Mouse (Mus musculus) hindbrain, embryonic 14.5 days (tissue): ENCODE measurements around the gene Ang. TPM values are rescaled to one million over a fixed set of nuclear protein-coding genes. Genes with fewer than 3 reads are reported as not detected.

Experiments used
- ATAC-seq: fragments of 200-750 bp; cut with Nextera tagmentation; 2 replicates; pipeline ENCODE4 v1.8.0; 2017; ENCODE audit warnings: moderate number of reproducible peaks, mild to moderate bottlenecking, moderate TSS enrichment, moderate library complexity; ENCODE audit not compliant: low FRiP score
- DNase-seq: peaks from one replicate; pipeline ENCODE4 v3.0.0-alpha.2; 2015; ENCODE audit warnings: low spot score
- H3K27ac ChIP-seq: fragments of 300-500 bp; sonication (generic); 2 replicates; pipeline ENCODE4 v1.5.1; 2014; ENCODE audit warnings: mild to moderate bottlenecking, moderate library complexity
- H3K27me3 ChIP-seq: fragments of 300-500 bp; sonication (generic); 2 replicates; pipeline ENCODE4 v1.6.1; 2014; ENCODE audit warnings: mild to moderate bottlenecking, low read length, mixed read lengths; ENCODE audit not compliant: control insufficient read depth, insufficient read depth
- H3K36me3 ChIP-seq: fragments of 300-500 bp; sonication (generic); replicated peaks from 2 replicates; pipeline ENCODE4 v1.6.1; 2014; ENCODE audit not compliant: control insufficient read depth, insufficient read depth
- H3K4me1 ChIP-seq: fragments of 300-500 bp; sonication (generic); replicated peaks from 2 replicates; pipeline ENCODE4 v1.6.1; 2014; ENCODE audit warnings: antibody characterized with exemption, low read length, mixed read lengths; ENCODE audit not compliant: control insufficient read depth, insufficient read depth
- H3K4me2 ChIP-seq: fragments of 300-500 bp; sonication (generic); replicated peaks from 2 replicates; pipeline ENCODE4 v1.6.1; 2014; ENCODE audit warnings: mild to moderate bottlenecking, moderate library complexity
- H3K4me3 ChIP-seq: fragments of 300-500 bp; sonication (generic); replicated peaks from 2 replicates; pipeline ENCODE4 v1.5.1; 2014; ENCODE audit warnings: mild to moderate bottlenecking, low read length
- H3K9ac ChIP-seq: fragments of 300-500 bp; sonication (generic); 2 replicates; pipeline ENCODE4 v1.6.1; 2014
- H3K9me3 ChIP-seq: fragments of 300-500 bp; sonication (generic); 2 replicates; pipeline ENCODE4 v1.6.1; 2016; ENCODE audit warnings: low read length; ENCODE audit not compliant: control insufficient read depth
- WGBS: fragments of 180-500 bp; shearing (Covaris S2); extraction: QIAGEN DNeasy Blood & Tissue Kit; methylation state at CpG from one replicate; pipeline ENCODE4 v1.1.7; 2014; 5-methylcytosine and 5-hydroxymethylcytosine counted together
- polyA plus RNA-seq: library from polyadenylated mRNA; unstranded; fragments of >200 nt; fragmentation: Nextera tagmentation; extraction: Ambion mirVana; gene quantifications from 2 replicates; pipeline ENCODE4 v1.2.1, GENCODE M21; 2014

Ang gene
- polyA plus RNA-seq, 1 experiment from 2014 or later: 5.2 TPM

- Histone ChIP-seq H3K9ac (no peak overlapping the region), H3K27ac (no peak overlapping the region), H3K27me3 (peaks cover 25% of the 10 kb centered on the region), H3K4me3 (no peak overlapping the region), H3K9me3 (no peaks in the 10 kb centered on the region), H3K4me2 (no peak overlapping the region), H3K4me1 (no peaks in the 10 kb centered on the region; the same call in 1 of the 2 replicates), H3K36me3 (no peaks in the 10 kb centered on the region)
- no peak for ATAC-seq
- WGBS: 76% methylated on average over 4 of the region's 4 CpGs
- no peak for DNase-seq
Observed at GRCm38 (mm10) chr14:51085911-51086310, 5.0 kb upstream of the Ang start.

GRCm38 (mm10) chr14:51087762-51088161 lies 3.2 kb upstream of the Ang start:
- peak overlapping the region; percentile 14; the same call in 1 of the 2 replicates for H3K9ac ChIP-seq

GRCm38 (mm10) chr14:51088166-51088969 lies 2.6 kb upstream of the Ang start:
- H3K36me3 ChIP-seq: no peaks in the 10 kb centered on the region
- H3K9me3 ChIP-seq: no peaks in the 10 kb centered on the region
- DNase-seq: peak; percentile 88
- H3K4me2 ChIP-seq: peak overlapping the region; percentile 80
- H3K27ac ChIP-seq: peak overlapping the region; percentile 64
- under 1% methylated on average over 23 of the region's 23 CpGs for WGBS
- peak overlapping the region; percentile 54 for H3K9ac ChIP-seq
- H3K27me3 ChIP-seq: peaks cover 13% of the 10 kb centered on the region
- no peaks in the 10 kb centered on the region; the same call in none of the 2 replicates for H3K4me1 ChIP-seq
- ATAC-seq: peak; percentile 25
- peak overlapping the region; percentile 56 for H3K4me3 ChIP-seq

More at GRCm38 (mm10) chr14:51087762-51088161, 3.2 kb upstream of the Ang start:
- Histone ChIP-seq H3K36me3 (no peaks in the 10 kb centered on the region), H3K4me1 (no peaks in the 10 kb centered on the region; the same call in none of the 2 replicates), H3K27me3 (peaks cover 17% of the 10 kb centered on the region), H3K9me3 (no peaks in the 10 kb centered on the region), H3K4me2 (peak overlapping the region; percentile 80), H3K27ac (no peak overlapping the region), H3K4me3 (peak overlapping the region; percentile 56)
- ATAC-seq (no peak), DNase-seq (no peak)
- 10% methylated on average over 9 of the region's 9 CpGs for WGBS

- Histone ChIP-seq H3K36me3 (no peaks in the 10 kb centered on the region), H3K9ac (peak overlapping the region; percentile 57), H3K4me3 (peak overlapping the region; percentile 56), H3K27me3 (peaks cover 6% of the 10 kb centered on the region), H3K27ac (peak overlapping the region; percentile 64), H3K4me2 (peak overlapping the region; percentile 80), H3K9me3 (no peaks in the 10 kb centered on the region), H3K4me1 (no peaks in the 10 kb centered on the region; the same call in none of the 2 replicates)
- ATAC-seq (peak; percentile 95), DNase-seq (peak; percentile 100)
- WGBS: under 1% methylated on average over 34 of the region's 34 CpGs
Observed at GRCm38 (mm10) chr14:51088970-51089673, 1.8 kb upstream of the Ang start.

- Histone ChIP-seq H3K36me3 (no peaks in the 10 kb centered on the region), H3K4me2 (peak overlapping the region; percentile 80), H3K9me3 (no peaks in the 10 kb centered on the region), H3K9ac (peak overlapping the region; percentile 57), H3K4me3 (peak overlapping the region; percentile 56), H3K27ac (peak overlapping the region; percentile 58), H3K27me3 (no peaks in the 10 kb centered on the region; the same call in 1 of the 2 replicates), H3K4me1 (no peaks in the 10 kb centered on the region; the same call in none of the 2 replicates)
- DNase-seq (no peak), ATAC-seq (no peak)
- WGBS: under 1% methylated on average over 15 of the region's 15 CpGs
Observed at GRCm38 (mm10) chr14:51089674-51090076, 1.3 kb upstream of the Ang start.

GRCm38 (mm10) chr14:51090077-51090781 lies 721 bp upstream of the Ang start:
- WGBS: under 1% methylated on average over 27 of the region's 27 CpGs
- ATAC-seq (peak; percentile 53), DNase-seq (peak; percentile 97)

GRCm38 (mm10) chr14:51092073-51092620 lies 1.2 kb downstream of the Ang start:
- H3K4me2 ChIP-seq: peak overlapping the region; percentile 80
- no peaks in the 10 kb centered on the region; the same call in none of the 2 replicates for H3K4me1 ChIP-seq
- ATAC-seq (no peak), DNase-seq (no peak)
- 52% methylated on average over 8 of the region's 8 CpGs for WGBS
- no peak overlapping the region for H3K27ac ChIP-seq
- H3K27me3 ChIP-seq: no peaks in the 10 kb centered on the region
- H3K9ac ChIP-seq: peak overlapping the region; percentile 51; the same call in 1 of the 2 replicates
- no peaks in the 10 kb centered on the region for H3K9me3 ChIP-seq
- H3K4me3 ChIP-seq: peak overlapping the region; percentile 56
- no peaks in the 10 kb centered on the region for H3K36me3 ChIP-seq

More at GRCm38 (mm10) chr14:51090077-51090781, 721 bp upstream of the Ang start:
- no peaks in the 10 kb centered on the region for H3K9me3 ChIP-seq
- H3K4me2 ChIP-seq: peak overlapping the region; percentile 80
- peak overlapping the region; percentile 57 for H3K9ac ChIP-seq
- peak overlapping the region; percentile 56 for H3K4me3 ChIP-seq
- H3K27me3 ChIP-seq: no peaks in the 10 kb centered on the region
- H3K27ac ChIP-seq: peak overlapping the region; percentile 58
- no peaks in the 10 kb centered on the region for H3K36me3 ChIP-seq
- H3K4me1 ChIP-seq: no peaks in the 10 kb centered on the region; the same call in none of the 2 replicates

- ATAC-seq (no peak), DNase-seq (no peak)
- 36% methylated on average over 3 of the region's 3 CpGs for whole genome bisulfite sequencing
- Histone ChIP-seq H3K4me1 (no peaks in the 10 kb centered on the region; the same call in 1 of the 2 replicates), H3K27ac (no peak overlapping the region), H3K9ac (no peak overlapping the region), H3K27me3 (no peaks in the 10 kb centered on the region), H3K4me3 (no peak overlapping the region), H3K9me3 (no peaks in the 10 kb centered on the region), H3K36me3 (no peaks in the 10 kb centered on the region), H3K4me2 (no peak overlapping the region)
Observed at GRCm38 (mm10) chr14:51093496-51093895, 2.5 kb downstream of the Ang start.
